Mouse (Mus musculus) CD4-positive, CD25-positive, alpha-beta regulatory T cell, adult 4 months (primary cell): ENCODE measurements around the gene Tgfbrap1. TPM values are rescaled to one million over a fixed set of nuclear protein-coding genes. Genes with fewer than 3 reads are reported as not detected.
A peak's percentile ranks its signal among the peaks of the same experiment; 100 is the strongest.
"Not testable (repeated sequence)": the region's sequence is repeated elsewhere in the genome, so short reads cannot be mapped to it uniquely, and the experiment has no call there.

Experiments
- ATAC-seq: one replicate; pipeline ENCODE4 v1.8.0; 2017
- polyA plus RNA-seq, 2 experiments: library from polyadenylated mRNA; unstranded; fragments of 100-300 nt; shearing (Covaris generic); gene quantifications; one replicate each; pipeline ENCODE4 v1.2.1; 2017

Gene Tgfbrap1
- 1 to 10 TPM; 6.3 to 8.1 TPM for polyA plus RNA-seq

DNA sequence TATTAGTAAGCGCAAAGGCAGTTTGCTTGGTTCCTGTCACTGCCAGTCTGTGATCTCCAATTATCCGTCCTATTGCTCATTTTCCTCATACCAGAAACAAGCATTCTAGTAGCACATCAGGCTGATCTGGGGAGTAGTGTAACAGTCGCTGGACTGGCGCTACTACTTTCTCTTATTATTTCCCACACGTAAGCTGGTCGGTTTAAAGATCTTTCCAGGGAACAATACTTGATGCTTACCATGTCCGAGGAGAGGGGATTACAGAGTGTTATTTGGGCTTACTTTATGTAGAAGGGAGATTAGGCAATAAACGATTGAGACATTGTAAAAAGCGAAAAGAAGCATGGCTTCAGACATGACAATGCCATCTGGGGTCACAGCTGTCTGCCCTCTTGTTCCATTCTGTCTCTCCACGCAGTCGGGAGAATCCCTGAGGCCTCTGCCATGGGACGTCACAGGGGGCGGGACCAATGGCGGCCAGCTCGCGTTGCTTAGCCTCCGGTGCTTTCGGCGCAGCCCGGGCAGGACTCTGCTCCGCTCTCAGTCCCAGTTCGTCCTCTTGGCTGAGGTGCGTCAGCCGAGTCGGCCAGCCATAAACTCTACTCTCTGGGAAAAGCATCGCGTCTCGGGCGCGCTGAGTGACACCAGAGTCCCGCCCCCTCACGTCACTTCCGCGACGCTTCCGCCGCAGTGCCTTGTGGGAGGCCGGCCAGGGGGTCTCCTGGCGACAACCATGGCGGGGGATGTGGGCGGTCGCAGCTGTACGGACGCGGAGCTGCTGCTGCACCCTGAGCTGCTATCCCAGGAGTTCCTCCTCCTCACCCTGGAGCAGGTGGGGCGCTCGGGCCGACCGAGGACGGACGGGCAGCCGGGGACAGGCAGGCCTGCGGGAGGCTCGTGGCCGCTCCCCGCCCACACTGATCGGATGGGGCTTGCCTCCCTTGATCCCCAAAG lies at the start of gene Tgfbrap1, which contains the start of gene AI597479:
TSS of gene Tgfbrap1 (minus strand) at position 607 of the 954 bp plus-strand sequence.
TSS of gene AI597479 (plus strand) at position 680 of the 954 bp plus-strand sequence.
- peak; percentile 93 for ATAC-seq

DNA sequence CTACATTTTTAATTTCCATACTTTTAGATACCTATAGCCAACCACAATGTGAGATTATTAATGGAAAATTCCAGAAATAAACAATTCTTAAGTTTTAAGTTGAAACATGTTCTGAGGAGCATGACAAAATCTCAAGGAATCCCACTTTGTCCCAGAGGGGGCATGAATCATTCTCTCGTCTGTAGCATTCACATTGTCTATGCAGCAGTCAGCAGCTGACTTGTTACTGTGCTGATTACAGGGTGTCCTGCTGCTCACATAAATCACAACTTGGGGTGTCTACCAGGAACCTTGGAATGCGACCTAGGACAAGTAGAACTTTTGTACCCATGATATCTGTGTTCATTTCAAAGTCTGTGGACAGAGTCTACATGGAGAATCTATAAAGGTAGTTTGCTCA lies 49.0 kb upstream of the Tgfbrap1 start:
- no peak for ATAC-seq

DNA sequence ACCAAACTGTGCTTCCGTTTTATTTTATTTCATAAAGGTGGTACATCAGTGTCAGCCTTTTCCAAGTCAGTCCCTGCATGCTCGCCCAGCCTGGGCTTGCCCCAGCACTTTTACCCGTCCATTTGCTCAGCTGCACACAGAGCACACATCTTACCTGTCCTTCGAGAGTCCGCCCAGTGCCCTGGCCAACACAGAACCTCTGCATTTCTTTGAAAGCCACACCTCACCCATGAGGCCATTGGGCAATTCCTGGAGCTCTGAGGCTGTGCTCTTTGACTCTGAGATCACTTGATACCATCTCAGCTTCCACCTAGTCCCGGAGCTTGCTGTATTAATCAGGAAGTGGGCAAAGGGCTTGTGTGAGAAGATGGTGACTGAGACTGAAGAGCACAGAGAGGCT lies 47.0 kb upstream of the Tgfbrap1 start:
- ATAC-seq, result no peak

DNA sequence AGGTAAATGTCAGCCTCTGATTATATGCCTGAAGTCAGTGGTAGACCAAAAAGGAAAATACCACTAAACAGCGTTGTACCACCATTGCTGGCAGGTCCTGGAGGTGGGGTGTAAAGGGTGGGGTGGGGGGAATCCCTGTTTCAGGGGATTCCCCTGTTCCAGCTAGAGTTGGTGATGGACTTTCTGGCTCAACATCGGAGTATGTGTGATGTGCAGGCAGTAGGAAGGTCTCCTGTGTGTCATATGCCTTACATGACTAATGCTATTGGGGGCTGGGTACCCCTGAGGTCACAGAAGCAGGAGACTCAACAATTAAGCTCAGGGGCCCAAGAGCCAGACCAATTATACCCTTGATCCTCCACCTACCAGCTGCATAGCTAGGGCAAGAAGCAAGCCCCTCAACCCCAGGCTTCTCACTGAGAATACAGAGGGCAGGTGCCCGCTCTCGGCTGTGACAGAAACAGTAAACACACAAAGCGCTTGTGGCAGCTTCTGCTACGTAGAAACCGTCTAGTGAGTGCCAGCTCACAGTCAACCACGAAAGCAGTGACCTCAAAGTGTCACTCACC lies 46.0 kb upstream of the Tgfbrap1 start:
- ATAC-seq, result peak; percentile 36

GRCm38 (mm10) chr1:43143791-43144190 lies 45.4 kb upstream of the Tgfbrap1 start:
- no peak for ATAC-seq

DNA sequence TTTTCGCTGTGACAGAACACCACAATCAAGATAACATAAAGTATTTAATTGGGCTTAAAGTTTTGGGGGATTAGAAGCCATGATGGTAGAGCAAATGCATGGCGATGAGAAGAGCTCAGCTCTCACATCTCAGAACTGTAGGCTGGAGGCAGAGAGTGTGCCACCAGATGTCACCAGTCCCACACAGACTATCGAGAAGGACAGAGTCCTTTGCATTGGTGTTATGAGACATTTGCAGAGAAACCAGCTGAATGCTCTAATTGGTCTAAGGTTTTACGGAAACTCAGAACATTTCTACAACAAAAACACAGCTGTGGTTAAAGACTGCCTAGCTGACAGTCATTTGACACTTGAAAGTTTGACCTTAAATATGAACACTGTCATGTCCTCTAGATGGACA lies 44.8 kb upstream of the Tgfbrap1 start:
- ATAC-seq, result peak; percentile 24

- ATAC-seq, result no peak
Observed at GRCm38 (mm10) chr1:43142849-43143248, 44.4 kb upstream of the Tgfbrap1 start.

GRCm38 (mm10) chr1:43141555-43141961 lies 43.1 kb upstream of the Tgfbrap1 start:
- ATAC-seq, result no peak

GRCm38 (mm10) chr1:43139587-43140266 lies 41.3 kb upstream of the Tgfbrap1 start:
- peak; percentile 91 for ATAC-seq

DNA sequence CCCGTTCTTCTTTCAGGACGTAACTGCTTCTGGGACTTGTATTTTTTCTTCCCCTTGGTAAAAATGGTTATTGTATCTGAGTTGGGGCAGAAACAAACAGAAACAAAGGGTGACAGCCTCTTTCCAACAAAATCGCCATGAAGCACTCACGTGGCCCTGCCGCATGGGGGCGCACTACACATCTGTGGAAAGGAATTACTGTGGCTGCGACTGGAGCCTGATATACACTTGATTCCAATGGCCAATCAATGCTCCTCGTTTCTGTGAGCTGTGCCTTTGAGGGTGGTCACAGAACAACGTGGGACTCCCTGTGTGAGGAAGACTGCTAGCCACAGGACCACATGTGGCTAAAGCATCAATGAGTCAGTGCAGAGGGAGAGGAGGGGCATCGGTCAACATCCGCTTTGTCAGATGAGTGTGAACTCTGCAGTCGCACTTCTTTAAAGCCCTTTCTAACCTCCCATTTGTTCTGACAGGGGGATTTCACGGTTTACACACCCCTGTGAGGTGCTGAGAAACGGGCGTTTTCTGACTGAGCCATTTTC lies 39.9 kb upstream of the Tgfbrap1 start:
- no peak for ATAC-seq

DNA sequence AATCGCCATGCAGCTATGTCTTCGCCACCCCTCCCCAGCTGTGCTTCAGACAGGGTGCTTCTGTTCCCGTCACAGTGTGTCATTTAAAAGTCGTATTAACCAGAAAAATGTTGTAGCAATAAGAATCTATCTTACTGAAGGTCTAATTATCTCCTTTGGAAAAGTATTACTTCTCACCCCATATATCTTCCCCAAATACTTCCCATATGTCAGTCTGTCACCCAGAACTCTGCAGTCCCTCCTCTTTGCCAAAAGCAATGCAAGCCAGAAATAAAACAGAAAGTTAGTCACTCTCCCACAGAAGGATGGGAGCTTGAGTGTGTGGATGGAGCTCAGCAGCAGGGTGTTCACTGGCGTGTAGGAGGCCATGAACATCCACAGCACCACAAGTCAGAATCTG lies 38.9 kb upstream of the Tgfbrap1 start:
- no peak for ATAC-seq

DNA sequence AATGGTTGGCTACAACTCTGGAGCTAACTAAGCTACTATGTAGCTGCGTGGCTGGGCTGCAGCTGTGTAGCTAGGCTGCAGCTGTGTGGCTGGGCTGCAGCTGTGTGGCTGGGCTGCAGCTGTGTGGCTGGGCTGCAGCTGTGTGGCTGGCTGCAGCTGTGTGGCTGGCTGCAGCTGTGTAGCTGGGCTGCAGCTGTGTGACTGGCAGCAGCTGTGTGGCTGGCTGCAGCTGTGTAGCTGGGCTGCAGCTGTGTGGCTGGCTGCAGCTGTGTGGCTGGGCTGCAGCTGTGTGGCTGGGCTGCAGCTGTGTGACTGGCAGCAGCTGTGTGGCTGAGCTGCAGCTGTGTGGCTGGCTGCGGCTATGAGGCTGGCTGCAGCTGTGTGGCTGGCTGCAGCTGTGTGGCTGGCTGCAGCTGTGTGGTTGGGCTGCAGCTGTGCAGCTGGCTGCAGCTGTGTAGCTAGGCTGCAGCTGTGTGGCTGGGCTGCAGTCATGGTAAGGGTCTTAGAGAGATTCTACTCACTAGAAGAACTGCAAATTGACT lies 38.1 kb upstream of the Tgfbrap1 start:
- ATAC-seq, result not testable (repeated sequence)

- no peak for ATAC-seq
Observed at GRCm38 (mm10) chr1:43131591-43131990, 33.2 kb upstream of the Tgfbrap1 start.

GRCm38 (mm10) chr1:43130219-43130981 lies 32.0 kb upstream of the Tgfbrap1 start:
- peak; percentile 47 for ATAC-seq

- ATAC-seq, result no peak
Observed at GRCm38 (mm10) chr1:43127820-43128610, 29.6 kb upstream of the Tgfbrap1 start.

GRCm38 (mm10) chr1:43127196-43127595 lies 28.8 kb upstream of the Tgfbrap1 start:
- no peak for ATAC-seq

DNA sequence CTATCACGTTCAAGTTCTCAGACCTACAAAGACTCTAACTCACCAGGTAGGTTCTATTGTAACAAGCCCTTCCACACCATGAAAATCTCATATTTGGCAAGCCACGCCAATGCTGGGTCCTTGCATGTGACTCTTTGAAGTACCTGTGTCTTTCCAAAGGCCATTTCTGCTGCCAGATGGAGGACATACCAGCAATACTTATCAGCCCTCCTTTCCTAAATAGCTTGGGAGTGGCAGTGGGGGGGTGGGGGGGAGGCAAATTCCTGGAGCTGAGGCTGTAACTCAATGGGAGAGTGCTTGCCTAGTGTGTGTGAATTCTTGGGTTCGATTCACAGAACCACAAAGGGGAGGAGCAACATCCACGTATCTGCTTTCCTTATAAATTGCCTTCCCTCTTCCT lies 26.3 kb upstream of the Tgfbrap1 start:
- ATAC-seq, result no peak

GRCm38 (mm10) chr1:43122616-43123015 lies 24.2 kb upstream of the Tgfbrap1 start:
- no peak for ATAC-seq

DNA sequence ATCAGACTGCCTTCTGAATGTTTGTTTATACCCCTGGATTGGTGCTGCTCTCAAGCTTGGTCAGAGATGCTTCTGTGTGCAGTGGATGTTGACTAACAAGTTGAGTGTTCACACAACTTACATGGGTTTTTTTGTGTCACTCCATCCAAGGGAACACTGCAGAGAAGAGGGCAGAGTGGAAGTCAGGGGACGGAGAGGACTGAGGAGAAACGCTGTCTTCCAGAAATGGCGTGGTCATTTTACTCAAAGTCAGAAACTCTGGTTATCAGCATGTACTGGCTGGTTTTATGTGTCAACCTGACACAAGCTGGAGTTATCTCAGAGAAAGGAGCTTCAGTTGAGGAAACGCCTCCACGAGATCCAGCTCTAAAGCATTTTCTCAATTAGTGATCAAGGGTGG lies 22.5 kb upstream of the Tgfbrap1 start:
- no peak for ATAC-seq

DNA sequence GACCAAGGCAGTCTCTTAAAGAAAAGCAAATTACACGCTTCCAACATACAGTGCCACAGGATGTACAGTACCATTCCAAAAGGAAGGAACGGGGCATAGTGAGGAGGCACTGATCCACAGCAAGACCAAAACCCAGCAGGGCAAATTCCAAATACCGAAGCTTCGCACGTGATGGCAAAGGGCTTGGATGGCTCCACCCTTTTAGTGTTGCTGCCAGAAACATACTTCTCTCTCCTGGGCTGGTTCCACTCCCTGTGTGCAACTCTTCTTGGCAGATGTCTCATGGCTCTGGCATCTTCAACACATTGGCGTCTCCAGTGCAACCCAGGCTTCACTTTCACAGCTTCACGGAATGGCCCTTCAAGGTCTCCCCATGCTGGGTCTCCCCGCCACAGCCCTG lies 19.0 kb upstream of the Tgfbrap1 start:
- ATAC-seq, result no peak

- ATAC-seq, result no peak
Observed at GRCm38 (mm10) chr1:43112882-43113281, 14.4 kb upstream of the Tgfbrap1 start.
